Mouse (Mus musculus) monocyte, adult 2 months (primary cell): ENCODE results near the gene Gpsm2.
"Not testable (repeated sequence)": the region's sequence is repeated elsewhere in the genome, so short reads cannot be mapped to it uniquely, and the experiment has no call there.

Experiments used
- DNase-seq, 2 experiments: peaks; one replicate each; pipeline ENCODE4 v3.0.0; 2022; ENCODE audit warnings: low spot score in 2 of 2, low read depth in 1 of 2

Gene Gpsm2

GRCm38 (mm10) chr3:108658612-108659011, 63.5 kb downstream of the Gpsm2 start:
- no peak for DNase-seq

GRCm38 (mm10) chr3:108655486-108655885, 66.6 kb downstream of the Gpsm2 start:
- no peak for DNase-seq

- no peak for DNase-seq
Measured at GRCm38 (mm10) chr3:108654566-108654965, 67.5 kb downstream of the Gpsm2 start.

- peak; percentile 87 to 93 for DNase-seq
Measured at GRCm38 (mm10) chr3:108653710-108654379, 68.3 kb downstream of the Gpsm2 start, which contains the start of gene Clcc1. Gene Clcc1 (plus strand): TSS chr3:108653913.

GRCm38 (mm10) chr3:108652866-108653642, 69.1 kb downstream of the Gpsm2 start:
- no peak for DNase-seq

GRCm38 (mm10) chr3:108647681-108648080, 74.4 kb downstream of the Gpsm2 start:
- DNase-seq: not testable (repeated sequence)

- no peak for DNase-seq
Measured at GRCm38 (mm10) chr3:108646036-108646435, 76.1 kb downstream of the Gpsm2 start.

- no peak for DNase-seq
Measured at GRCm38 (mm10) chr3:108644856-108645255, 77.3 kb downstream of the Gpsm2 start.

- no peak for DNase-seq
Measured at GRCm38 (mm10) chr3:108640998-108641397, 81.1 kb downstream of the Gpsm2 start.

- DNase-seq: no peak
Measured at GRCm38 (mm10) chr3:108639412-108639811, 82.7 kb downstream of the Gpsm2 start.

GRCm38 (mm10) chr3:108634761-108635160, 87.3 kb downstream of the Gpsm2 start:
- no peak for DNase-seq
